Mouse (Mus musculus): ENCODE measurements around the gene Cdca8.
A peak's percentile ranks its signal among the peaks of the same experiment; 100 is the strongest.
"Not testable (repeated sequence)": the region's sequence is repeated elsewhere in the genome, so short reads cannot be mapped to it uniquely, and the experiment has no call there.

The Cdca8 gene

DNA sequence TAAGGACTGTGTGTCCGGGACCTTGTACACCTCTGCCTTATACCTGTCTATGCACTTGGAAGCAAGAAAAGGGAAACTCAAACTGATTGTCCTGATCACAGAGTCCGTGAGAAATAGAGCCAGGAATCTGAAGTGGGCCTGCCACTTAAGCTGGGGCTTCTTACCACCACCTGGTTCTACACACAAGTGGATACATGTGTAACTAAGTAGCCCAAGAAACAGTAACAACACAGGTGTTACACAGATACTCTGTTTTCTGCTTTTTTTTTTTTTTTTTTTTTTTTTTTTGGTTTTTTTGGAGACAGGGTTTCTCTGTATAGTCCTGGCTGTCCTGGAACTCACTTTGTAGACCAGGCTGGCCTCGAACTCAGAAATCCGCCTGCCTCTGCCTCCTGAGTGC lies at the start of gene Cdca8:
Cdca8 (minus strand) TSS at position 101 of the 400 bp plus-strand sequence.
- DNase-seq (ENCODE audit: low spot score in 2 of 2): not testable (repeated sequence)

DNA sequence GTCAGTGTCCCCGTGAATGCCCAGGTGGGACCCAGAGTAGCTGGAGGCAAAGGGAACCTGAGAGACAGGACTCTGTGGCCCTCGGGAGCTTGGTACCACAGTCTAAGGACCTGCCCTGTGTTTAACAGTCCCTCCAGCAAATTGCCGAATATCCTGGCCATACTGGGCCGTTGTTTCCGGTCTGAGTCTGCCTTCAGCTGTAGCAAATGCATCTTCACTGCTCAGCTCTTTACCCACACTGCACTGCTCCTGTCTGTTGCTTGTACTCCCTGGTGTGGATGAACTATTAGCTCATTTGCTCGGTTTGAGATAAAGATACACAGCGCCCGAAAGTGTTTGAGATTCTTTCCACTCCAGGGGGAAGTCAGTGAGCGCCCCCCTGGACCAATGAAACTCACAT lies 49.3 kb upstream of the Cdca8 start:
- no peak for DNase-seq (ENCODE audit: low spot score in 2 of 2)

DNA sequence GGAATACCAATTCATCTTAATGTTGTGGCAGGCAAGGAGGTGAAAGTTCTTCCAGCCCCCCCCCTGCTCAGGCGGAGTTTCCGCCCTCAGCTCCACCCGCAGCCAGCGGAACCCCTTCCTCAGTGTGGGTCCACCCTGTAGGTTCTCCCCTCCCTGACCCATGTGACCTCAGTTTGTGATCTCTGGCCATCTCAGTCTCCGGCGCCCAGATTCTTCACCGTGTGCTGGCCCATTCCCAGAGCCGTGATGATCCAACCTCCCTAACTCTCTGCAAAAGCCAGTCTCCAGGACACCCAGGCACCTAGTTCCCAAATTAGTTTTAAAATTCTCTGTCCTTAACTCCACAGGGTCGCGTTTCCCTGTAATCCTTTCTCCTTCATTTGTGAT lies 48.6 kb upstream of the Cdca8 start:
- DNase-seq (ENCODE audit: low spot score in 2 of 2): no peak

DNA sequence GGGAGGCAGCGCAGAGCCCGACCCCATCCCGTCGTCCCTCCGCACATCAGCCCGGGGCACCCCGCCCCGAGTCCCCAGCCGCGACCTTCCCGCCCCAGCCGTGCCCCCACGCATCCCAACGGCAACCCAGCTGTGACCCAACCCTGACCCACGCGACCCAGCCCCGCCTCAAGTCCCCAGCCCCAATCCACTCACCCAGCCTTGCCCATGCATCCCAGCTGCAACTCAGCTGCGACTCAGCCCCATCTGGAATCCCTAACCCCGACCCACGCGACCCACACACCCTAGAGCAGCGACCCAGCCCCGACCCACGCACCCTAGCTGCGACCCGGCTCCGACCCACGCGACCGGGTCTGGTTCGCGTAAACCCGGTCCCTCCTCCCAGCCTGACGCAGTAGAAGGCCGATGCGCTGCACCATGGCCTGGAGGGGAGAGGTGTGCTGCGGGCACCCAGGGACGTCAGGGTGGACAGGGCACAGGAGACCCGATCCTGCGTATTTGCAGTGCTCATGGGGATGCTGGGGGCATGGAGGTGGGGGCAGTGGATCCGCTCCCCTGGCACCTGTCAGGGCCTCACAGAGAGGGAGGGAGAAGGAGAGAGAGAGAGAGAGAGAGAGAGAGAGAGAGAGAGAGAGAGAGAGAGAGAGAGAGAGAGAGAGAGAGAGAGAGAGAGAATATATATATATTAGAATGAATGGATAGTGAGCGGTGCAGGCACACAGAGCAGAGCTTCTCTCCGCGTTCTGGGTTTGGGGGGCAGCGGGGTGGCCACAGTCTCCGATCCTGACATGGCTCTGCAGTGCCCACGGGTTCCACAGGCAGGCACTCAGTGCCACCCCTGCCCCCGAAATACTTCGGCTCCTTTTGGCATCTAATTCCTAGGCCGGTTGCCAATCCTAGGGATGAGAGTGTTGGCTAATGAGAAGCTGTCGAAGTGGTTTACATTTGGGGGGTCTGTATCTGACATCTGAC lies 47.9 kb upstream of the Cdca8 start:
- no peak for DNase-seq (ENCODE audit: low spot score in 2 of 2)

DNA sequence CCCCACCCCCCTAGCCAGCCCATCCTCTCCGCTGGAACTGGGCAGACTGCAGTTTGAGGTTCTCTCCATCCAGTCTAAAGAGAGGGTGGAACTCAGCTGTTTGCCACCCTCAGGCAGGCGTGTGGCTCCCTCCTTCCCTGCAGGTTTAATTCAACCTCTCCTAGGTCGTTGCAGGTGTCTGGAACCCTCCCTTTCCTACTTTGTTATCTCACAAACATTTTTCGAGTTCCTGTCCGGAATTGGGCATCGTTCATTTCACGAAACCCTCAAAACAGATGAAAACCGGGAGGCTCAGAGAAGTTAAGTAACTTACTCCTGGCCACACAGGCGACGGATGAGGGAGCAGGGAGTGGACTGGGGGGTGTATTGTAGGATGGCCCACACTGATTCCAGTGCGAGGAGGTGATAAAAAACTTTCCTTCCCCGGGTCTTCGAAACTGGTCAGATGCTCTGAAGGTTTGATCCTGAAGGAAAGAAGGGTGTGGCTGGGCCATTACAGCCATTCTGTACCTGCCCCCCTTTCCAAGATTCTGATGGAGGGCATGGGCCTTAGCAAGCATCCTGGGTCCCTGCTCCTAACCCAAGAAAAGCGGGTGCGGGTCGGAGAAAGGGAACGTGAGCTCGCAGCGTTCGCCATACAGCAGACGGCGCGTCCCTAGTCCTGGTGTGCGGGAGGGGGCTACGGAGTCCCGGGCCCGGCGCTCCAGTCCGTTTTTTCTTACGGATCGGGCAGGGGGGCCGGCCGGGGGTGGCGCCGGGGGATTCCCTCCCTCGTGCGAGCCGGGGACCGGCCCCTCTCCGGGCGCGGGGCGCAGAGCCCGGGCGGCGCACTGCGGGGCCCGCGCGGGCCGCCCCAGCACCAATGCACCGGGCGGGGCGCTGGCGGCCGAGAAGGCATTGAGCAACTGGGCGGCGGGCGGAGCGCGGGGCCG lies 46.8 kb upstream of the Cdca8 start, which contains the start of gene Rspo1:
Rspo1 (plus strand) TSS at position 760 of the 932 bp plus-strand sequence.
- DNase-seq (ENCODE audit: low spot score in 2 of 2): no peak

DNA sequence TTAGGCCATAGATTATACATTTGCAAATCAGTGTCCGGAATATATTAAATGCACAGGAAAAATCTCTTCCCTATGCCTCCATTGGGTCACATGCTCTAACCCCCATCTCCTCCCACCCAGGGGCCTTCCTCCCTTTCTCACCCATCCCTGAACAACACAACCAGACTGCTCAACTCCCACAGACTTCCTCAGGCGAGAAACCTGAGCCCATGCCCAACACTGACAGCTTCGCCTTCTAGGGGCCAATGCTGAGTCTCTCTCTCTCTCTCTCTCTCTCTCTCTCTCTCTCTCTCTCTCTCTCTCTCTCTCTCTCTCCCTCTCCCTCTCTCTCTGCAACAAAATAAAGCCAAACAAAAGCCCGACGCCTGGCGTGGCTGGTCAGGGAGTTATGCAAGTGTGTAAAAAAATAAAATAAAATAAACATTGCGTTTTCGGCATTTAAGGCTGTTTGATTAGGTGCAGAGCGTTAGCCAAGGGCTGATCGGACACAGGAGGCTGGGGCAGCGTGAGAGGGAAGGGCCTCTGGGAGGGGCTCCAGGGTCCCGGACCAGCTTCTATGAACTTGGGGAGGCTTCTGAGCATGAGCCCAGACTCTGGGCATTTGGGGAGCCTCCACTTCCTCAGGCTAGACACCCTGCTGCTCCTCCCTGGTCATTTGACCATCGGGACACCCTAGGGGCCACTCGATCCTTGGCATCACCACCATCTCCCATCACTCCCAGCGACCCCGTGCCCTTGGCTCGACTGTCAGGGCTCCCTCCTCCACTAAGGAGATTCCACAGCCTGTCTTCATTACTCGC lies 46.0 kb upstream of the Cdca8 start:
- DNase-seq (ENCODE audit: low spot score in 2 of 2): no peak

DNA sequence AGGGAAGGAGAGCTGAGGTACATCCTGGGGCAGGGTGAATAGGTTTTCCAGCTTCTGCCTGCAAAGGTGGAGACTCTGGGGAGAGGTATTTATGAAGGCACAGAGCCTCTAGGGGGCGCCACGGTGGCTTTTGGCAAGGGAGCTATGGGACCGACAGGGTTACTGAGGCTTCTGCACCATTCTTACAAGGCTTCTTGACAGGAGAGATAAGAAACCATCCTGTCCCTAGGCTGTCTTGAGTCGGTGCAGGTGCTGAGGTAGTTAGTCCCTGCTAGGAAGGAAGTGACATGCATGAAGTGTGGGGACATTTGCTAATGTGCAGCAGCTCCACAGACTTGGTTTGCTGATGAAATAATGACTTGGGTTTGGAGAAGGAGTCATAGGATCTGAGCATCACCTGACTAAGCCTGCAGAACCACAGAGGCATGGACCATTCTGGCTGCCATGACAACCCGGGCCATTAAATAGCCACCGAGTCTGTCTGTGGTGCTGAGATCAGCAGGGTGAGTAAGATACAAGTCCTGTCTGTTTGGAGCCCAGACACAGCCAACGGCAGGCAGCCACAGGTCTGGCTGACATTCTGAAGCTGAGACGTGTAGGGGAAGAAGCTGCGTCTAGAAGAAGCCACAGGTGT lies 44.9 kb upstream of the Cdca8 start:
- peak in 1 of 2 experiments; percentile 51 for DNase-seq (ENCODE audit: low spot score in 2 of 2)

DNA sequence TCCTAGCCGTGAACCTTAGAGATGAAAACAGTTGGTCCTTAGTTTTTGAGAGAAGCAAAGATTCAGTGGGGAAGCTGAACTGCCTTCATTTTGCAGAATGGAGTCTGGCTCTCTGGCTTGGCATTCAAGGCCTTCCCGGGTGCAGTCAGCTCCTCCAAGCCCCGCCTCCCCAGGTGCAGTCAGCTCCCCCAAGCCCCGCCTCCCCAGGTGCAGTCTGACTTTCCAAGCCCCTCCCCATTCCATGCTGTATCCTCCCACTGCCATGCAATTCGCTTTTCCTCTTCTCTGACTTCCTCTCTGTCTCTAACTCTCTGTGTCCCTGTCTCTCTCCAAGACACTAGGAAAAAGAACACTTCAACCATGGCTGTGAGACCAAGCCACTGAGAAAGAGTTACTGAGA lies 39.1 kb upstream of the Cdca8 start:
- no peak for DNase-seq (ENCODE audit: low spot score in 2 of 2)

DNA sequence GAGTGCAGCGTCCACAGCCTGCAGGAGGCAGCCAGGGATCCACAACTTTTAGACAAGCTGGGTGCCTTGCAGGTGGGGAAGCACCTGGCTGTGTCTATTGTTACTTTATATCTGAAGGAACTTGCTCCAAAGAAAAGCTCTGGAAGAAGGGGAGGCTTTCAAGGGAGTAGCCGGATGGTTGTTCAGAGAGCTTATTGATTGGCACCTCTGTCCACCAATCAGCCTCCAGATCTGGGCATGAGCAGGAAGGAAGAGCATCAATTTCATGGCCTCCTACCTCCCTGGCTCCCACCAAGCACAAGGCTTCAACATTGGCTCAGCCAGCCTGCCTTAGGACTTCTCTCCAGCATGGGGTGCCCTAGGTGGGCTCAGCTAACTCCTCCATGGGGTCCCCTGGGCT lies 34.2 kb upstream of the Cdca8 start:
- DNase-seq (ENCODE audit: low spot score in 2 of 2): no peak

DNA sequence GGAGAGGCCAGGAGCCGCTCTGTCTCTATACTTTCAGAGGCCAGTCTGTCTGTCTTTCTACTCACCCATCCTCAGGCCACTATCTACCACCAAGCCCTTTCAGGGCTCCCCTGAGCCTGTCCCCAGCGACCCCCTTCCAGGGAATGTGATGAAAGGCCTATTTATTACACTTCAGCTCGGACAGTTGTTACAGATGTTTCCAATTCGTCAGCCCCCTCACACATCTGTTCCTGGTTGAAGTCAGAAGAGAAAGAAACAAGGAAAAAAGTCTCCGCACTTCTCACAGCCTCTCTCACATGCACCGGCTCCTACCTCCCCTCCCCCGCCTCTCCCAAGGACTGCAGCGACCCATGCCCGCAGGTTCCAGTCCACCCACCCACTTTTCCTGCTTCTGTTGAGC lies 33.2 kb upstream of the Cdca8 start:
- DNase-seq (ENCODE audit: low spot score in 2 of 2): no peak

DNA sequence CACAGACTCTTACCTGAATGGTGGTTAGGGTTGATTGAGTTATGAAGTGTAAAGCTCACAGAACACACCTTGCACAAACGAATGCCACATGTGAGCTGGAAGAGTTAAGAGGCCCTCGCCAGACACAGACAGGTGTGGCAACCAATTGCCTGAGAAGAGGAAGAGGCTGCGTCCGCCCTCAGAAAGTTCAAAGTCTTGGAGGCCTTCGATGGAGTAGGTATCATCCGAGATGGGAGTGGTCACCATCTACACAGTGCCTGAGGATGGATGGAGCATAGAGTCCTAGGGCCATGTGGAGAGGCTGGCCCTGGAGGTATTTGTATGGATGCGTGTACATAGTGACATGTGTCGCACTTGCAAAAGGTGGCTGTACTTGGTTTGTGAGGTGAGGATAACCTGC lies 32.0 kb upstream of the Cdca8 start:
- DNase-seq (ENCODE audit: low spot score in 2 of 2): no peak

DNA sequence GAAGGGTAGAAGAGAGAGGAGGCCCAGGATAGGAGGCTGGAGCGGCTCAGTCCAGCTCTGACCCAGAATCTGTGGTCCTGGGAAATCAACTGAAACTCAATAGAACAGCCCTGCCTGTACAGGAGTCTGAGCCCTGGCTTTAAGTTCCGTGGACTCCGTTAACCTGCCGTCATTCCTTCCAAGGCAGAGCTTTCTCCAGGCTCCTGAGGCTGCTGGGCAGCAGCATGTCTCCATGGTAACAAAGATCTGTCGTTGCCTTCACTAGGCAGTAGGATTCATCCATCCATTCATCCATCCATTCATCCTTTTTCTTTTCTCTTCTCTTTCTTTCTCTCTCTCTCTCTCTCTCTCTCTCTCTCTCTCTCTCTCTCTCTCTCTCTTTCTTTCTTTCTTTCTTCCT lies 31.6 kb upstream of the Cdca8 start:
- DNase-seq (ENCODE audit: low spot score in 2 of 2): no peak

DNA sequence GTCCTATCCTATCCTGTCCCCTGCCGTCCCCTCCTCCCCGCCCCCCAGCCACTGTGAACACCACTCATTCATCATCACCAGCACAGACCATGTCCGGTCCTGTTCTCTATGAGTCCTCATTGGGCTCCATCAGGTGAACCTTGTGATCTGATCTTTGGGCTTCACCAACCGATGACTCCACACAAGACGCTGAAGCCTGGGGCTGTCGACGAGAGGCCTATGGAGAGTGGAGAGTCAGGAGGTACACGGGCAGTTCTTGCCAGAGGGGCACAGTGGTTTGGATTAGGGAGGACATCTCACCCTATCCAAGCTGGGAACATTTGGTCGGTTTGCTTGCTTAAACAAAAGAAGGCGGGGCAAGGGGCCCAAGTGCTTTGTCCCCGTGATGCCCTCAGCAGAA lies 31.1 kb upstream of the Cdca8 start:
- no peak for DNase-seq (ENCODE audit: low spot score in 2 of 2)

DNA sequence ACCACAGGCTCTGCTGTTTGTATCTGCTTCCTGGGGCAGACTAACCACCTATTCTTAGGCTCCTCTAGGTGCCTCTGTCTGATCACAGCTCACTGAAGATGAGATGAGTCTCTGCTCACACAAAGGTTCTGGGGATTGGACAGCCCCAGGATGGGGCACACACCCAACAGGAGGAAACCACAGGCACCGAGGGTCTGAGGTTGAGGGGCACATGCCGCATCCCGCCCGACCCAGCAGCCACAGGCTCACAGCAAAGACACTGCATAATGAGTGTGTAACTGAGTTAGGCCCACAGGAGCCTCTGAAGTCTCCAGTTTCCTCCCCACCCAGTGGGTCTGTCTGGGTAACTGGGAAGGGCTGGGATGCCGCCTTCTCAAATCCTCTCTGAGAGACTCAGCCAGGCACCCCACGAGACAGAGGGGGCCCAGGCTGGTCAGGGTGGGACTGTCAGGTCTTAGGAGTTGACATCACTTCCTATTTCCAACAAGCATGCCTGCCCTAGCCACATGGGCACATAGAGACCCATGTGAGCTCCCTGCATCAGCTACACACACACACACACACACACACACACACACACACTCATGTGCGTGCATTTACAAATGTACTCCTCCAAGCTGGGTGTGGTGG lies 30.2 kb upstream of the Cdca8 start:
- no peak for DNase-seq (ENCODE audit: low spot score in 2 of 2)

DNA sequence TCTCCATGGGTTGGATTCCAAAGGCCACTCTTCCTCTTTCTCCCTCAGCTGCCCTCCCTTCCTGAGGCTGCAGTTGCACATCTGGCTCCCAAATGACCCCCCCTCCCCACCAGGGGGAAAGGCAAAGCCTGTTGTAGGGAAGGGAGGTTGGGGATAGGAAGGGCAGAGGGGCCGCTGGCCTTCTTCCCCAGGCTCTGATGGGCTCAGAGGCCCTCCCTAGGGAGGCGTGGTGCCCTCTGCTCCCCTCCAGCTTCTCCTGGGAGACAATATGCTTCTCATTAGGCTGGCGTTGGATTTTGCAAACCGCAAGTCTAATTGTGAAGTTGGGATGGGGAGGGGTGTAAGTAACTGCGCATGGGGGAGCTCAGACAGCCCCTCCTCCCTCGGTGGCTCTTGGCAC lies 29.6 kb upstream of the Cdca8 start:
- no peak for DNase-seq (ENCODE audit: low spot score in 2 of 2)

DNA sequence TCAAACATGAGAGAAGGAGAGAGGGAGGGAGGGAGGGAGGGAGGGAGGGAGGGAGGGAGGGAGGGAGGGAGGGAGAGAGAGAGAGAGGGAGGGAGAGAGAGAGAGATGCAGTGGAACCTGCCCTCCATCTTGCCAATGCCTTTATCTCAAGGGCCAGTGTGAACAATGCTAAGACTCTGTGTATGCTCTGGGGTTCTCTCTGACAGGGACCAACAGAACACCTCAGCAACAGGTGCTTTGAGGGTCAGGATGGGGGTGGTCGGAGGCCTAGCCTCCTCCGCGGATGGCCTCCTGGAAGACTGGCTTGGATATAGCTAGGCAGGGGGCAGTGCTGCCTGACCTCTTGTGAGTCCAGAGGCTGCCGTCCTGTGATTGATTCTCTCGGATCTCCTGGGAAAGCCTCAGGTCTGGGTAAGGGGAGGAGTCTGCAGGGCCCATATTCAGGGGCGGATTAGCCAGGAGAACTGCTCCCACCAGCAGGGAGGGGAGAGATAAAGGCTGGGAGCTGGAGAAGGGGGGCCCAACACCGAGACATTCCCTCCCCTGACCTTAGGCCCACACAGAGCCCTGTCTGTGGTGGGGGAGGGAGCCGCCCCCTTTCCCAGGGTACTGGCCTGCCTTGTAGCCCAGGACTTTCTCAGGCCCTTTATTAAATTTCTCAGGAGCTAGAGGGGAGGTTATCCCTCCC lies 25.9 kb upstream of the Cdca8 start:
- no peak for DNase-seq (ENCODE audit: low spot score in 2 of 2)

DNA sequence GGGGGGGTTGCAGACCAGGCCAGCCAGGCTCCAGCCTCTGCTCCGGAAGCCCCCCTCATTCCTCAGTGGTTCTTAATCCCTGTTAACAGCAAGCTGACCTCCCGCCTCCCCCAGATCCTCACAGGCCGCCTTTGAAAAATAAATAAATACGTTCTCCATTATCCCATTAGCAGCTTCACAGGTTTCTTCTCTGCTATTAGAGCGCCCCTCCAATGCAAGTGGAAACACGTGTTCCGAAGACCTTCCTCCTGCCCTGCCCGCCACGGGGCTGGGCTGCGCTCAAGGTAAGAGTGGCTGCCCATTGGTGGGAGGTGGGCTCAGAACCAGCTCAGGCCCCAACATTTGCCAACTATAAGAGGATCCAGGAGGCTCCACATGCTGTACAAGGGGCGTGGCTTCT lies 23.5 kb upstream of the Cdca8 start:
- no peak for DNase-seq (ENCODE audit: low spot score in 2 of 2)

DNA sequence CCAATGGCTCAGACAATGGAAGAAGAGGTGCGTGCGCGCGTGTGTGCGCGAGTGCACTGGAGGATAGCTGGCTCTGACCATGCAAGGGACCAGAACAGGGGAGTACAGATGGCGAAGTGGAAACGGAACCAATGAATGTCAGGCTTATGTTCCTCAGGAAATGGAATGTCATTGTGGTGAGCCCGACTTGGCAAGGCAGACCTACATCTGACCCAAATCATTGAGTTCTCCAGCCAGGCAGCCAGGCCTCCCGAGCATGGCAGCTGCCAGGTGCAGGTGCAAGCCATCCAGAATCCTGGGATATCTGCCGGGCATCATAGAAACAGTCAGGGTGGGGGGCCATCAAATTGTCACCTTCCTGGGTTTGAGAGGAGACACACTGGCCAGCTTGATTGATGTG lies 21.8 kb upstream of the Cdca8 start:
- DNase-seq (ENCODE audit: low spot score in 2 of 2): no peak

DNA sequence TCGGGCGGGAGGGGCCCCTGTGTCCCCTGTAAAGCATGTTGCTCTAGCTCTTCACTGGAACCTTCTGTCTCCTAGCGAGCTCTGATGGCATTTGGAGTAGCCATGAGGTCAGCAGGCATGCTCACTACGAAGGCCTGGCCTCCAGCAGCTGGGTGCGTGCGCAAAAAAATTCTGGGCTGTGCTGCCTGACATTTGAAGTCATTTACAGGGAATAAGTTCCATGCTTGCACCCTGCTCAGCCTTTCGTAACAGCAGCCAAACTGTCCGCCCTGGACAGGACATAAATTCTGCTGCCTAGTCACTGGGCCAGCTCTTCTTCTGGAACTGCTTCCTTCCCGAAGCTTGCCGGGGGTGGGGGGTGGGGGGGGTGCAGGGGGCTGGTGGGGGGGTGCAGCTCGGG lies 20.0 kb upstream of the Cdca8 start:
- no peak for DNase-seq (ENCODE audit: low spot score in 2 of 2)

DNA sequence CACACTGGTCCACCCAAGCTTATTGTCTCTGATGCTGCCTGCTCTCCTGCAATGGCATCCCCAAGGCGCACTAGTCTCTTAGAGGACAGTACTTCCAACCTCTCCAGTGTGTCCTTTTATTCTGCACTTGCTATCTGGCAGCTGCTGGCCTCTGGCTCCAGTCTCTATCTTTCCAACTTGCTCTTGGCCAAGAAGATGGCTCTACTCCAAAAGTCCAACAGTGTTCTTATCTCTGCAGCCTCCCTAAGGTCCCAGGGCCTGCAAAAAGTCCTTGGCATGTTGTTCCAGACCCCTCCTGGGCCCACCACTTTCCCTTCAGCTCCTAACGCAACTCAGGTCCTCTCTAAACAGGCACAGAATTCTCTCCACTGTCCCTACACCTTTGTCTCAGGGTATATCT lies 18.2 kb upstream of the Cdca8 start:
- no peak for DNase-seq (ENCODE audit: low spot score in 2 of 2)

All from thymus, postnatal 10 days (tissue).